Mouse (Mus musculus) cerebellum, adult 8-10 months (tissue): Measurements from ENCODE around the gene Samhd1.
A peak's percentile ranks its signal among the peaks of the same experiment; 100 is the strongest.

Experiments
- DNase-seq: peaks from one replicate; pipeline ENCODE4 v3.0.0; 2022

The Samhd1 gene

GRCm38 (mm10) chr2:157135529-157136120 lies 560 bp upstream of the Samhd1 start:
- DNase-seq, result peak; percentile 9

GRCm38 (mm10) chr2:157134479-157134931 lies 560 bp downstream of the Samhd1 start:
- DNase-seq, result no peak

- no peak for DNase-seq
Observed at GRCm38 (mm10) chr2:157133769-157134478, 1.1 kb downstream of the Samhd1 start.

GRCm38 (mm10) chr2:157132686-157133540 lies 2.2 kb downstream of the Samhd1 start:
- DNase-seq, result no peak

GRCm38 (mm10) chr2:157132086-157132485 lies 3.0 kb downstream of the Samhd1 start:
- no peak for DNase-seq

GRCm38 (mm10) chr2:157130813-157131514 lies 4.1 kb downstream of the Samhd1 start:
- no peak for DNase-seq

GRCm38 (mm10) chr2:157129601-157130164 lies 5.4 kb downstream of the Samhd1 start:
- no peak for DNase-seq

GRCm38 (mm10) chr2:157129096-157129495 lies 6.0 kb downstream of the Samhd1 start:
- DNase-seq, result no peak

- DNase-seq, result no peak
Observed at GRCm38 (mm10) chr2:157128072-157128471, 7.0 kb downstream of the Samhd1 start.

GRCm38 (mm10) chr2:157127370-157127769 lies 7.7 kb downstream of the Samhd1 start:
- no peak for DNase-seq

GRCm38 (mm10) chr2:157125246-157125645 lies 9.8 kb downstream of the Samhd1 start:
- no peak for DNase-seq

- no peak for DNase-seq
Observed at GRCm38 (mm10) chr2:157121766-157122165, 13.3 kb downstream of the Samhd1 start.

- no peak for DNase-seq
Observed at GRCm38 (mm10) chr2:157119075-157119474, 16.0 kb downstream of the Samhd1 start.

GRCm38 (mm10) chr2:157118556-157118955 lies 16.5 kb downstream of the Samhd1 start:
- no peak for DNase-seq

GRCm38 (mm10) chr2:157116964-157117363 lies 18.1 kb downstream of the Samhd1 start:
- no peak for DNase-seq

- DNase-seq, result no peak
Observed at GRCm38 (mm10) chr2:157108236-157108635, 26.8 kb downstream of the Samhd1 start.

- DNase-seq, result no peak
Observed at GRCm38 (mm10) chr2:157104454-157104853, 30.6 kb downstream of the Samhd1 start.

GRCm38 (mm10) chr2:157102256-157102655 lies 32.8 kb downstream of the Samhd1 start:
- DNase-seq, result no peak

- DNase-seq, result no peak
Observed at GRCm38 (mm10) chr2:157101650-157102049, 33.4 kb downstream of the Samhd1 start.

GRCm38 (mm10) chr2:157100319-157100605 lies 34.8 kb downstream of the Samhd1 start:
- no peak for DNase-seq

GRCm38 (mm10) chr2:157099532-157100318 lies 35.3 kb downstream of the Samhd1 start:
- no peak for DNase-seq
